Mouse (Mus musculus): ENCODE data around the gene Gm8653. TPM values are rescaled to one million over a fixed set of nuclear protein-coding genes. Genes with fewer than 3 reads are reported as not detected.
"Not testable (repeated sequence)": the region's sequence is repeated elsewhere in the genome, so short reads cannot be mapped to it uniquely, and the experiment has no call there.

The Gm8653 gene
- not detected in 2 replicates for total RNA-seq (2014; rRNA removed)
- polyA plus RNA-seq (2015; fragmentation: Nextera tagmentation; extraction: Ambion mirVana), result not detected in 2 replicates

GRCm38 (mm10) chr7:22201164-22201563, at the start of gene Gm8653:
Gene Gm8653 (minus strand): TSS chr7:22201264.
- H3K36me3 ChIP-seq (ENCODE audit: insufficient read depth); H3K27ac ChIP-seq (ENCODE audit: low read depth, low read length); H3K9ac ChIP-seq; H3K4me3 ChIP-seq (ENCODE audit: low read depth, low read length); H3K4me2 ChIP-seq (ENCODE audit: low read depth); H3K9me3 ChIP-seq (ENCODE audit: low read length); DNase-seq; ATAC-seq; H3K4me1 ChIP-seq (ENCODE audit: insufficient read depth); H3K27me3 ChIP-seq (ENCODE audit: insufficient read depth, low read length): not testable (repeated sequence)
- no CpG with 5 or more reads among the region's 2 CpGs for WGBS

GRCm38 (mm10) chr7:22229384-22229783, 28.3 kb upstream of the Gm8653 start, which contains the start of gene Gm8453:
Gene Gm8453 (minus strand): TSS chr7:22229484.
- WGBS, result 19% methylated on average over 1 of the region's 2 CpGs
- not testable (repeated sequence) for H3K36me3 ChIP-seq (ENCODE audit: insufficient read depth); H3K4me1 ChIP-seq (ENCODE audit: insufficient read depth); H3K9ac ChIP-seq; H3K4me3 ChIP-seq (ENCODE audit: low read depth, low read length); ATAC-seq; H3K27ac ChIP-seq (ENCODE audit: low read depth, low read length); H3K4me2 ChIP-seq (ENCODE audit: low read depth); DNase-seq; H3K9me3 ChIP-seq (ENCODE audit: low read length); H3K27me3 ChIP-seq (ENCODE audit: insufficient read depth, low read length)

- WGBS, result no CpG with 5 or more reads among the region's 3 CpGs
- H3K36me3 ChIP-seq (ENCODE audit: insufficient read depth); H3K9ac ChIP-seq; H3K4me2 ChIP-seq (ENCODE audit: low read depth); H3K4me3 ChIP-seq (ENCODE audit: low read depth, low read length); H3K4me1 ChIP-seq (ENCODE audit: insufficient read depth); DNase-seq; ATAC-seq; H3K27ac ChIP-seq (ENCODE audit: low read depth, low read length); H3K27me3 ChIP-seq (ENCODE audit: insufficient read depth, low read length); H3K9me3 ChIP-seq (ENCODE audit: low read length): not testable (repeated sequence)
These were observed 12.0 kb downstream of the Gm8653 start, which contains the start of gene Vmn1r143 for GRCm38 (mm10) chr7:22189077-22189476. Gene Vmn1r143 (plus strand): TSS chr7:22189377.

GRCm38 (mm10) chr7:22163935-22164334, 37.1 kb downstream of the Gm8653 start, which contains the start of gene Vmn1r142:
Gene Vmn1r142 (minus strand): TSS chr7:22164035.
- no CpG with 5 or more reads among the region's 3 CpGs for WGBS
- not testable (repeated sequence) for H3K27ac ChIP-seq (ENCODE audit: low read depth, low read length); H3K4me3 ChIP-seq (ENCODE audit: low read depth, low read length); H3K9ac ChIP-seq; H3K27me3 ChIP-seq (ENCODE audit: insufficient read depth, low read length); H3K4me2 ChIP-seq (ENCODE audit: low read depth); ATAC-seq; H3K36me3 ChIP-seq (ENCODE audit: insufficient read depth); H3K4me1 ChIP-seq (ENCODE audit: insufficient read depth); DNase-seq; H3K9me3 ChIP-seq (ENCODE audit: low read length)

Other genes starting within 250 kb of the Gm8653 start
- gene Vmn1r137, start 206.7 kb downstream of the Gm8653 start, total RNA-seq (2014; rRNA removed), result not detected in 2 replicates
- gene Vmn1r137, start 206.7 kb downstream of the Gm8653 start, polyA plus RNA-seq (2015; fragmentation: Nextera tagmentation; extraction: Ambion mirVana), result not detected in 2 replicates
- not detected in 2 replicates for gene Vmn1r138, start 172.4 kb downstream of the Gm8653 start, total RNA-seq (2014; rRNA removed)
- not detected in 2 replicates for gene Vmn1r138, start 172.4 kb downstream of the Gm8653 start, polyA plus RNA-seq (2015; fragmentation: Nextera tagmentation; extraction: Ambion mirVana)
- not detected in 2 replicates for gene Gm6176, start 145.0 kb downstream of the Gm8653 start, total RNA-seq (2014; rRNA removed)
- not detected in 2 replicates for gene Gm6176, start 145.0 kb downstream of the Gm8653 start, polyA plus RNA-seq (2015; fragmentation: Nextera tagmentation; extraction: Ambion mirVana)
- gene Vmn1r139, start 132.2 kb downstream of the Gm8653 start, total RNA-seq (2014; rRNA removed), result not detected in 2 replicates
- gene Vmn1r139, start 132.2 kb downstream of the Gm8653 start, polyA plus RNA-seq (2015; fragmentation: Nextera tagmentation; extraction: Ambion mirVana), result not detected in 2 replicates
- not detected in 2 replicates for gene Gm16451, start 83.0 kb downstream of the Gm8653 start, total RNA-seq (2014; rRNA removed)
- not detected in 2 replicates for gene Gm16451, start 83.0 kb downstream of the Gm8653 start, polyA plus RNA-seq (2015; fragmentation: Nextera tagmentation; extraction: Ambion mirVana)
- gene Gm10666, start 66.5 kb downstream of the Gm8653 start, total RNA-seq (2014; rRNA removed), result not detected in 2 replicates
- not detected in 2 replicates for gene Gm10666, start 66.5 kb downstream of the Gm8653 start, polyA plus RNA-seq (2015; fragmentation: Nextera tagmentation; extraction: Ambion mirVana)
- gene Vmn1r142, start 37.2 kb downstream of the Gm8653 start, total RNA-seq (2014; rRNA removed), result not detected in 2 replicates
- not detected in 2 replicates for gene Vmn1r142, start 37.2 kb downstream of the Gm8653 start, polyA plus RNA-seq (2015; fragmentation: Nextera tagmentation; extraction: Ambion mirVana)
- gene Vmn1r143, start 11.9 kb downstream of the Gm8653 start, total RNA-seq (2014; rRNA removed), result not detected in 2 replicates
- gene Vmn1r143, start 11.9 kb downstream of the Gm8653 start, polyA plus RNA-seq (2015; fragmentation: Nextera tagmentation; extraction: Ambion mirVana), result not detected in 2 replicates
- not detected in 2 replicates for gene Gm8453, start 28.2 kb upstream of the Gm8653 start, total RNA-seq (2014; rRNA removed)
- gene Gm8453, start 28.2 kb upstream of the Gm8653 start, polyA plus RNA-seq (2015; fragmentation: Nextera tagmentation; extraction: Ambion mirVana), result not detected in 2 replicates
- gene Gm4187, start 128.5 kb upstream of the Gm8653 start, total RNA-seq (2014; rRNA removed), result not detected in 2 replicates
- gene Gm4187, start 128.5 kb upstream of the Gm8653 start, polyA plus RNA-seq (2015; fragmentation: Nextera tagmentation; extraction: Ambion mirVana), result not detected in 2 replicates
- gene Gm8660, start 169.8 kb upstream of the Gm8653 start, total RNA-seq (2014; rRNA removed), result not detected in 2 replicates
- not detected in 2 replicates for gene Gm8660, start 169.8 kb upstream of the Gm8653 start, polyA plus RNA-seq (2015; fragmentation: Nextera tagmentation; extraction: Ambion mirVana)
- gene Vmn1r148, start 212.3 kb upstream of the Gm8653 start, total RNA-seq (2014; rRNA removed), result not detected in 2 replicates
- not detected in 2 replicates for gene Vmn1r148, start 212.3 kb upstream of the Gm8653 start, polyA plus RNA-seq (2015; fragmentation: Nextera tagmentation; extraction: Ambion mirVana)
- gene Vmn1r149, start 237.0 kb upstream of the Gm8653 start, total RNA-seq (2014; rRNA removed), result not detected in 2 replicates
- not detected in 2 replicates for gene Vmn1r149, start 237.0 kb upstream of the Gm8653 start, polyA plus RNA-seq (2015; fragmentation: Nextera tagmentation; extraction: Ambion mirVana)

Data from forebrain, postnatal 0 days (tissue).